Mouse (Mus musculus) E14TG2a.4 (cell line): ENCODE results near the gene Gm21954.

Experiments used
- CTCF ChIP-seq: conservative IDR thresholded peaks from 2 replicates; pipeline ENCODE4 v1.5.1; 2014; ENCODE audit warnings: low read length
- NANOG ChIP-seq: IDR thresholded peaks from 2 replicates; pipeline ENCODE4 v1.6.1; 2014; ENCODE audit warnings: borderline replicate concordance, low read length, mixed read lengths

DNA sequence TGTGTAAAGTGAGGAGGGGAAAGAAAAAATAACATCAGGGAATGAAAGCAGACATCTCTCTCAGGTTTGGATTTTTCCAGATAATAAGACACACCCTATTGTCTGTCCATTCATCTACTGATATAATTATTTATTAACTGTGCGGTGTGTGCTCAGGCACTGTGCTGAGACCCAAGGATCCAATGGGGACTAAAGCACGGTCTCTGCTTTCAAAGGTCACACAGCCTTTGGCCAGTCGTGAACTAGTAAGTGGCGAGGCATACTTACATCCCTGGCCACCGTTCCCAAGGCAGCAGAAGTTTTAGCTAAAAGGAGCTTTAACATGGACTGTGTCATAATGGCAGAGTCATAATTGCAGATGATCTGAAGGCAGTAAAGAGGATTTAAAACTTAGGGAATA lies 44.0 kb upstream of the Gm21954 start:
- TF ChIP-seq CTCF (no peak), NANOG (no peak)
